Mouse (Mus musculus) spleen, postnatal 36 days (tissue): ENCODE data around the gene Antxr2.

Experiments
- DNase-seq, 2 experiments: peaks; one replicate each; pipeline ENCODE4 v3.0.0; 2022; ENCODE audit warnings: low spot score in 2 of 2, mixed read lengths in 1 of 2

Antxr2 gene

GRCm38 (mm10) chr5:97913901-97914300 is 116.9 kb downstream of the Antxr2 start:
- DNase-seq, result no peak

DNA sequence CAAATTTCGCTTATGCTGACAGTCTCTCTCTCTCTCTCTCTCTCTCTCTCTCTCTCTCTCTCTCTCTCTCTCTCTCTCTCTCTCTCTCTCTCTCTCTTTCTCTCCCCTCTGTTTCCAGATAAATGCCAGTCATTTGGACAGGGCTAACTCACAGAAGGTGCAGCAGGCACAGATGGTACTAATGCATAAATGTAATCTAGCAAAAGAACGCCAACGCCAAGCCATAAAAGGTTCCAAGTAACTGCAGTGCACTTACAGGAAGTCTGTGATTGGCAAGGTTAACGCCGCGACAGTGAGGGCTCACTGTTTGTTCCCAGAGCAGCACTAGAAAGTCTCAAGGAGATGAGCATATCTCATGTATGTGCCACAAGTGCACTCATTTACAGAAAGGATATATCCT is 123.4 kb downstream of the Antxr2 start:
- no peak for DNase-seq

- DNase-seq, result peak in 1 of 2 experiments; percentile 22
Observed at GRCm38 (mm10) chr5:97906537-97907266, 124.1 kb downstream of the Antxr2 start.

DNA sequence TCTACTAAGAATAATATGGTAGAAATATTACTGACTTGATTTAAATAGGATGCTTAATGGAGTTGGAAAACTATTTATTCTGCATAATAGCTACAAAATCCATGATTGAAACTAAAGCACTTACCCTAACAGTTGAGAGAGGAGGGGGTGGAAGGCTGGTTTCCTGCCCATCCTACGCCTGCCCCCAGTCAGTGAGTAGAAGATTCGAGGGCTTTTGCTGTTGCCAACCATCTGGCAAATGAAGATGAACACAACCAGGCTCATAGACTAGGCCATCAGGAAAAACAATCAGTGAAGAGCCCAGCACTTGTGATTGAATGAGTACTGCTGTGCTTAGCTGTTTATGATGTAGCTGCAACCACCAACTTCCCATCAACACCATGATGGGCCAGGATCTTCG is 125.0 kb downstream of the Antxr2 start:
- no peak for DNase-seq

DNA sequence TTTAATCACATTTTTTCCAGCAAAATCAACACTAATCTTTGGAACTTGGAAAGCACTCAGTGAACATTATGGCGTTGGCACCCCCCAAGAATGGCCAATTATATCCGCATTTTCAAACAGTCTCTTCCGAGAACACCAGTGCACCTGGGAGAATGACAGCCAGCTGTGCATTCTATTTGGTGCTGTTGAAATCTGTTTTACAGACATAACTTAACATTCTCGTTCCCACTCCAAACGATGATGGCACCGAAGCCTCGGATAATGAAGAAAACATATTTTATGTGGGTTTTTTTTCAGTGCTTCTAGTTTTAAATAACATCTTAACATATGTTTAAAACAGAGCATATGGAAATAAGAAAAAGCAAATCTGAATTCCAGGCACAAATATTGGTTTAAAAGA is 129.7 kb downstream of the Antxr2 start:
- DNase-seq, result no peak

- DNase-seq, result no peak
Observed at GRCm38 (mm10) chr5:97899321-97899720, 131.5 kb downstream of the Antxr2 start.

DNA sequence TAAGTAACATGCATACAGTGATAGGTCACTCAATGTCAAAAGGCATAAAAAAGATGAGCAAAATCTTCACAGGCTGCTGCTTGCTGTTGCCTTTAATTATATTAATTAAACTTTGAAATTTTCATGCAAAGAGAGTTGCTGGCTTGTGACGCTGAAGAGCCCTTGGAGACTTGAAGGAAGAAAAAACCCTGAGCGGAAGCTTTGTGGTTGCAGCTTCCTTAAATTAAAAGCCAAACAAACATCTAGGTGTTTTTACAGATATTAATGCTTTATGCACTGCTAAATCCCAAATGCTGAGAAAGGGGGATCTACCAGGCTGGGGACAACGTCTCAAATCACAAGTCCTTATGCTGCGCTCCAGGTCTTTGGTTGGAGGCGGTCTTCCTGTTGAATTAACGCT is 145.4 kb downstream of the Antxr2 start:
- peak; percentile 61 to 75 for DNase-seq

DNA sequence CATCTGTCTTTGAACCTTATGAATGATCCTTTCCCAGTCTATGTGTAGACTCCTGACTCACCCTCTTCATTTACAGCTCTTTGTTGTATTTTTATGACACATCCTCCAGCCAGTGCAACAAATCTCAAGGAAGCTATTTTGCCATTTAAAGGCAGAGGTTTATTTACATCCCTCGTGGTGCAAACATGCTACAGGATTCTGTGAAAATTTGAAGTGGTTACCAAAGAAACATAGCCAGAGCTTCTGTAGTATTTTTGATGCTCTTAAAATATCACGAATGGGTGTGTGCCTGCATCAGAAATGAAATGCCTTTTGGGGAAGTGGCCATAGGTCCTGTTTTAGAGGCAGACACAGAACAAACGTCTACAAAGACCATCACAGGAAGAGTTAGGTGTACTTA is 146.7 kb downstream of the Antxr2 start:
- peak; percentile 22 to 36 for DNase-seq

DNA sequence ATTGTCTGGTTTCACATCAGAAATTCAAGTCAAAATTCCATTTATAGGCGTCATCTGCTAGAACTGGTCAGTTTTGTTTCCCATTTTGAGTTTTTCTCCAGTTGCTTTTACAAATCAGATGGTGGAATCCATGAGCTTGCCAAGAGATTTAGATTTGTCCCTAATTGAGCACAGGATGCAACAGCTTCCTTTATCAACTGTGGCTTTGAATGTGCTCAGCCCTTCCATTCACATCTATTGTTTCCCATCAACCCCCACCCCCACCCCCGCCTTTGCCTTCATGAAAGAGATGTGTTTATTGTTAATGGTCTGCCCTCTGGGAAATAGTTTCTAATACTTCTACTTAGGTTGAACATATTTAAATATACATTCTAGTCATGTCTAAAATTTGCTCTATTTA is 149.4 kb downstream of the Antxr2 start:
- DNase-seq, result no peak

GRCm38 (mm10) chr5:97880115-97880514 is 150.7 kb downstream of the Antxr2 start:
- no peak for DNase-seq

DNA sequence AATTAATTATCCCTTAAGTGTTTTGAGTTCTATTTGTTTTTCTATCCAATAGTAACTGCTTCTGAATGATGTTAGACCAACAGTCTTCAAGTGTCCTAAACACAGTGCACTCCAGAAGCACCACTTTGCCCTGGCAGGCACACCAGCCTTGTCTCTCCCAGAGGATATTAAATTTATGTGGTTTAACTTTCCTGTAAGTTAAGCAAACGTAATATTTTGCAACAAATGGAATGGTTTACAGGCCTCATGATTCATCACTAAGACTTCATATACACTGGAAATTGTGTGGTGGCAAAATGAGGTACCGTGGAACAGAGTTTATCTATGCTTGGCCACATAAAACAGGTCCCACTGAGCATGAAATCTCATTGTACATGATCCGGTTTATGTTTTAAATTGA is 152.0 kb downstream of the Antxr2 start:
- DNase-seq, result no peak

DNA sequence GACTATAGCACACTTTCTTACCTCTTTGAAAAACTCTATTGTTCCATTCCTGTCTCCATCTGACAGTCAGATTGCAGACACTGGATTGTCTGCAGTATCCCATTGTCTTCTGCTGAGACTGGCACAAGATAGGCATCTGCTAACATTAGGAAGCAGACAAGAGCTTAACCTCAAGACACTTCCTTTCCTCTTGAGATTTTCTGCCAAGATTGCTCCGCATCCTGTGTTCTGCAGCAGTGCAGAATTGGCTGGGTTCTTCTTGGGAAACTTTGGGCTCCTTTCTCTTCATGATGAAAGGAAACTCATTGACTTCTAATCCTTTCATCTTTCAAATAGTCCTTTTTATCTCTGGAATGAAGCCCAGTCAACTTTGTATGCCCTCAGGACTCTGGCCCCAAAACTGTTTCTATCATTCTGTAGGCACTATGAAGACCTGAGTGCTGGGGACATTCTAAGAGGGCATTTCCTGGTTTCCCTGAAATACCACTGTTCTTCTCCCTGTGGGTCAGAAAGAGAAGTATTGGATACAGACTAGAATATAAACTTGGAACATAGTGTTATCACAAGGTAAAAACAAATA is 152.5 kb downstream of the Antxr2 start:
- DNase-seq, result no peak

- DNase-seq, result no peak
Observed at GRCm38 (mm10) chr5:97876895-97877294, 153.9 kb downstream of the Antxr2 start.

GRCm38 (mm10) chr5:97867921-97868320 is 162.9 kb downstream of the Antxr2 start:
- DNase-seq, result no peak

DNA sequence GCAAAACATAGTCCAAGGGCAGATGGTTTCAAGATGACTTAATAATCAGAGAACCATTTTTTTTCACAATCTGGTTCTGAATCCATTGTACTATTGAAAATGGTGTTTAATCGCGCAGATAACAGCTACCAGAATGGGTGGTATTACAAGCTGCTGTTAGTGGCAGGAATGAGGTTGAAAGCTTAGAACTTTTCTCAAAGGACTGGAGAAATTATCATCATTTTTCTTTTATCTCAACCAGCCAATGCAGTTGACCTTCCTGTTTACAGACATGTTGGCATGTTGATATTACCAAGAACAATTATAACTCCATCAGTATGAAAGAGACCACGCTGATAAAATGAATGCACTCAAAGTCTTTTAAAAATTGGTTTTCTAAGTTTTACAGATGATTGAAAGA is 163.9 kb downstream of the Antxr2 start:
- no peak for DNase-seq

DNA sequence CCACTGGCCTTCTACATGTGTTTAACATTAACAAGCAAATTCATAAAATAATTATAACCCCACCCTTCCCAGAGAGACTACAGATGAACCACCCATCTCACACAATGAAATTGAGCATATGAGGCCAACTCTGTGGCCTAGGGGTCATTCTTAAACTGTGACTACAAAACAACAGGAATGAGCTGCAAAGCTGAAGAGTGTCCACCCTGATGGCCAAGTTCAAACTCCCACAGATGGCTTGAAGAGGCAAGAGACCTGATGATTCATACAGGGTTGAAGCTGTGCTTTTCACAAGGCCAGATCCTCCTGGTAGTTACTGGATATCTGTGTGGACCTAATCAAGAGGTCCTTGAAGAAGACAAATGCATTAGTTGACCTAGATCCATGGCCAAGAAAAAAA is 173.7 kb downstream of the Antxr2 start:
- no peak for DNase-seq

GRCm38 (mm10) chr5:97851981-97852748 is 178.7 kb downstream of the Antxr2 start:
- no peak for DNase-seq

GRCm38 (mm10) chr5:97847204-97847895 is 183.5 kb downstream of the Antxr2 start:
- no peak for DNase-seq

- no peak for DNase-seq
Observed at GRCm38 (mm10) chr5:97846503-97846902, 184.3 kb downstream of the Antxr2 start.

DNA sequence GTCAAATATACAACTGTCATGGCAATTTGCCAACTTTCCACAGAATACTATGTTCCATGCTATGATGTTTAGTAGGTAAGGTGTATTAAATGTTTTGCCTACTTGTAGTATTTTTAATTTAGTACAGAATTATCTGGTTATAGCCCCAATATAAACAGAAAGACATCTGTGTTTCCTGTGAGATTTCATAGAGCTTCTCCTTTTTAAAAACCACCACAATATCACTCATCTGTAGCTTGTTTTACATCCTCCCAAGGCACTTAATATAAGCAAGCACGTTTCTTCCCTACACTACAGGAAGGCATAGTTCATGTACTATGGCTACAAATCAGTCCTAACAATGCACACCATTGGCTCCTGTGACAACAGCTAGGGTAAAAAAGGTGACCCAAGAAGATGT is 188.8 kb downstream of the Antxr2 start:
- peak; percentile 32 to 45 for DNase-seq

- DNase-seq, result no peak
Observed at GRCm38 (mm10) chr5:97839924-97840279, 190.9 kb downstream of the Antxr2 start.

- DNase-seq, result no peak
Observed at GRCm38 (mm10) chr5:97839271-97839923, 191.4 kb downstream of the Antxr2 start.
